Mouse (Mus musculus): ENCODE measurements around the gene Olfr33. TPM values are rescaled to one million over a fixed set of nuclear protein-coding genes. Genes with fewer than 3 reads are reported as not detected.

Gene Olfr33
- polyA plus RNA-seq, 2 experiments = not detected

DNA sequence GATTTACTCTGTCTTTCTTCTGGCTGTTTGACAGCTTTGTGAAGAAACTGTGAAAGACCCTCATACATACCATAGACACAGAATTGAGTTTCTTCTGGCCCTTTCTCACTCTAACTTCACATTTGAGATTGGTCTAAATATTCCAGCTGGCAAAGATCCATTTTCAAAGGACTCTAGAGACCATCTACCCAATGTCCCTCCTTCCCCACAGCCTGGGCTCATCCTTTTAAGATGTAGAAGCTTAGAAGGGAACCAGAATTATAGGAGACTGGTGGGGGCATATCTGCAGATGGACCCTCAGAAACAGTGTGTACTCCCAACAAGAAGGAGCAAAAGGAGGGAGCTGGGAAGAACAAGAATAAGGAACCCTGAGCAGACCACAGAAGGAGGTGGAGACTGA is 17.0 kb downstream of the Olfr33 start, which contains the start of gene Olfr558:
Olfr558 (plus strand) TSS at position 301 of the 400 bp plus-strand sequence.
- Histone ChIP-seq H3K36me3 (ENCODE audit: control insufficient read depth, insufficient read depth, low read length) (no peaks in the 10 kb centered on the region), H3K27me3 (ENCODE audit: control insufficient read depth, insufficient read depth, low read length) (no peaks in the 10 kb centered on the region), H3K4me2 (replicated peaks; ENCODE audit: low read depth, low read length, severe bottlenecking) (no peak within 1 kb of the TSS), H3K4me1 (ENCODE audit: control insufficient read depth, insufficient read depth, low read length) (no peaks in the 10 kb centered on the region), H3K9me3 (ENCODE audit: control insufficient read depth, low read length) (no peaks in the 10 kb centered on the region), H3K27ac (replicated peaks; ENCODE audit: low read depth, low read length) (no peak within 1 kb of the TSS), H3K9ac (ENCODE audit: low read depth, low read length, severe bottlenecking) (no peak within 1 kb of the TSS), H3K4me3 (replicated peaks; ENCODE audit: low read length) (no peak within 1 kb of the TSS)
- TF ChIP-seq POLR2A (IDR thresholded peaks at IDR 0.05; ENCODE audit: borderline replicate concordance, extremely low read depth, insufficient read depth, insufficient read length) = no peak
- DNase-seq (ENCODE audit: low spot score) (no peak), ATAC-seq (ENCODE audit: low FRiP score, low read depth) (no peak)

DNA sequence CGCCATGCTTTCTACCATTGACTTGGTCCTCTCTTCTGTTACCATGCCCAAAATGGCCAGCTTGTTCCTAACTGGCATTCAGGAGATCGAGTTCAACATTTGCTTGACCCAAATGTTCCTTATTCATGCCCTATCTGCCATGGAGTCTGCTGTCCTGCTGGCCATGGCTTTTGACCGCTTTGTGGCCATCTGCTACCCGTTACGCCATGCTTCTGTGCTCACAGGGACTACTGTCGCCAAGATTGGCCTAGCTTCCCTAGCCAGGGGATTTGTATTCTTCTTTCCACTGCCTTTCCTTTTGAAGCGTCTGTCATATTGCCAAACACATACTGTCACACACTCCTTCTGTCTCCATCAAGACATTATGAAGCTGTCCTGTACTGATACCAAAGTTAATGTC is 20.4 kb downstream of the Olfr33 start:
- H3K4me2 ChIP-seq (replicated peaks; ENCODE audit: low read depth, low read length, severe bottlenecking) = no peak overlapping the region
- no peak for TF ChIP-seq POLR2A (IDR thresholded peaks at IDR 0.05; ENCODE audit: borderline replicate concordance, extremely low read depth, insufficient read depth, insufficient read length)
- H3K9me3 ChIP-seq (ENCODE audit: control insufficient read depth, low read length) = no peaks in the 10 kb centered on the region
- H3K27me3 ChIP-seq (ENCODE audit: control insufficient read depth, insufficient read depth, low read length) = no peaks in the 10 kb centered on the region
- H3K36me3 ChIP-seq (ENCODE audit: control insufficient read depth, insufficient read depth, low read length) = no peaks in the 10 kb centered on the region
- H3K4me3 ChIP-seq (replicated peaks; ENCODE audit: low read length) = no peak overlapping the region
- DNase-seq (ENCODE audit: low spot score) (no peak), ATAC-seq (ENCODE audit: low FRiP score, low read depth) (no peak)
- no peak overlapping the region for H3K9ac ChIP-seq (ENCODE audit: low read depth, low read length, severe bottlenecking)
- 88% methylated on average over 7 of the region's 7 CpGs for WGBS
- no peak overlapping the region for H3K27ac ChIP-seq (replicated peaks; ENCODE audit: low read depth, low read length)
- no peaks in the 10 kb centered on the region for H3K4me1 ChIP-seq (ENCODE audit: control insufficient read depth, insufficient read depth, low read length)

GRCm38 (mm10) chr7:102695358-102696125 is 23.3 kb downstream of the Olfr33 start, which contains the start of gene Olfr557:
Gene Olfr557, plus strand, starts transcription at chr7:102695910.
- Histone ChIP-seq H3K9me3 (ENCODE audit: control insufficient read depth, low read length) (no peaks in the 10 kb centered on the region), H3K4me2 (replicated peaks; ENCODE audit: low read depth, low read length, severe bottlenecking) (no peak within 1 kb of the TSS), H3K4me1 (ENCODE audit: control insufficient read depth, insufficient read depth, low read length) (no peaks in the 10 kb centered on the region), H3K36me3 (ENCODE audit: control insufficient read depth, insufficient read depth, low read length) (no peaks in the 10 kb centered on the region), H3K27ac (replicated peaks; ENCODE audit: low read depth, low read length) (no peak within 1 kb of the TSS), H3K4me3 (replicated peaks; ENCODE audit: low read length) (no peak within 1 kb of the TSS), H3K27me3 (ENCODE audit: control insufficient read depth, insufficient read depth, low read length) (no peaks in the 10 kb centered on the region), H3K9ac (ENCODE audit: low read depth, low read length, severe bottlenecking) (no peak within 1 kb of the TSS)
- ATAC-seq (ENCODE audit: low FRiP score, low read depth) (no peak), DNase-seq (ENCODE audit: low spot score) (peak; percentile 16)
- TF ChIP-seq POLR2A (IDR thresholded peaks at IDR 0.05; ENCODE audit: borderline replicate concordance, extremely low read depth, insufficient read depth, insufficient read length) = no peak
- 77% methylated on average over 5 of the region's 5 CpGs for WGBS

- no peaks in the 10 kb centered on the region for H3K9me3 ChIP-seq (ENCODE audit: control insufficient read depth, low read length)
- H3K4me1 ChIP-seq (ENCODE audit: control insufficient read depth, insufficient read depth, low read length) = no peaks in the 10 kb centered on the region
- peak; percentile 45; the same call in 1 of the 2 replicates for TF ChIP-seq POLR2A (IDR thresholded peaks at IDR 0.05; ENCODE audit: borderline replicate concordance, extremely low read depth, insufficient read depth, insufficient read length)
- no peaks in the 10 kb centered on the region for H3K27me3 ChIP-seq (ENCODE audit: control insufficient read depth, insufficient read depth, low read length)
- H3K9ac ChIP-seq (ENCODE audit: low read depth, low read length, severe bottlenecking) = peak within 1 kb of the TSS; percentile 68
- peak within 1 kb of the TSS; percentile 57 for H3K4me2 ChIP-seq (replicated peaks; ENCODE audit: low read depth, low read length, severe bottlenecking)
- peak within 1 kb of the TSS; percentile 74 for H3K27ac ChIP-seq (replicated peaks; ENCODE audit: low read depth, low read length)
- WGBS = under 1% methylated on average over 38 of the region's 40 CpGs
- peak within 1 kb of the TSS; percentile 57 for H3K4me3 ChIP-seq (replicated peaks; ENCODE audit: low read length)
- no peaks in the 10 kb centered on the region for H3K36me3 ChIP-seq (ENCODE audit: control insufficient read depth, insufficient read depth, low read length)
- DNase-seq (ENCODE audit: low spot score) = peak; percentile 94
- peak; percentile 100 for ATAC-seq (ENCODE audit: low FRiP score, low read depth)
Observed at GRCm38 (mm10) chr7:102686944-102687501, 31.8 kb downstream of the Olfr33 start, which contains the start of gene Trim68. Gene Trim68, minus strand, starts transcription at chr7:102687327.

DNA sequence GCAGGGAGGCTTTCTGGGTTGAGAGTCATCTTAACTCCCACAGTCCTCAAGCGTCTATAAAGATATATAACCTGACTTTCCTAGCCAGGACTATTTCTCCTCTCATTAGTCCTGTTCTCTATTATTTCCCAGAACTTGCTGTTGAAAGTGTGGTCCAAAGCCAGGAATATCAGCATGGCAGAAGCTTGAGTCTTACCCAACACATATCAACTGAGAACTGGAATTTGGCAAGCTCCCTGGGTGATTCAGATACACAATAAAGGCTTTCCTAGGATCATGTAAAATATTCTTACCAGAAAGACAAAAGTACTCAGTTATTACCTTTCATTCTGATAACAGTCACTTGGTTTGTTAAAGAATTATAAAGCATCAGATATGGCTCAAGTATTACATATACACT is 37.0 kb downstream of the Olfr33 start:
- H3K4me1 ChIP-seq (ENCODE audit: control insufficient read depth, insufficient read depth, low read length) = no peaks in the 10 kb centered on the region
- no peak overlapping the region for H3K9ac ChIP-seq (ENCODE audit: low read depth, low read length, severe bottlenecking)
- H3K9me3 ChIP-seq (ENCODE audit: control insufficient read depth, low read length) = no peaks in the 10 kb centered on the region
- H3K27me3 ChIP-seq (ENCODE audit: control insufficient read depth, insufficient read depth, low read length) = no peaks in the 10 kb centered on the region
- H3K4me3 ChIP-seq (replicated peaks; ENCODE audit: low read length) = no peak overlapping the region
- no peak for DNase-seq (ENCODE audit: low spot score)
- H3K36me3 ChIP-seq (ENCODE audit: control insufficient read depth, insufficient read depth, low read length) = 0 out of 2 replicates have a peak, but pooled peaks cover 3% of the 10 kb centered on the region
- no peak overlapping the region for H3K27ac ChIP-seq (replicated peaks; ENCODE audit: low read depth, low read length)
- H3K4me2 ChIP-seq (replicated peaks; ENCODE audit: low read depth, low read length, severe bottlenecking) = no peak overlapping the region
- no peak for ATAC-seq (ENCODE audit: low FRiP score, low read depth)
- TF ChIP-seq POLR2A (IDR thresholded peaks at IDR 0.05; ENCODE audit: borderline replicate concordance, extremely low read depth, insufficient read depth, insufficient read length) = no peak
- 83% methylated on average over 1 of the region's 1 CpGs for WGBS

All from limb, embryonic 14.5 days (tissue).